Mouse (Mus musculus): ENCODE data around the gene Leng1.

DNA sequence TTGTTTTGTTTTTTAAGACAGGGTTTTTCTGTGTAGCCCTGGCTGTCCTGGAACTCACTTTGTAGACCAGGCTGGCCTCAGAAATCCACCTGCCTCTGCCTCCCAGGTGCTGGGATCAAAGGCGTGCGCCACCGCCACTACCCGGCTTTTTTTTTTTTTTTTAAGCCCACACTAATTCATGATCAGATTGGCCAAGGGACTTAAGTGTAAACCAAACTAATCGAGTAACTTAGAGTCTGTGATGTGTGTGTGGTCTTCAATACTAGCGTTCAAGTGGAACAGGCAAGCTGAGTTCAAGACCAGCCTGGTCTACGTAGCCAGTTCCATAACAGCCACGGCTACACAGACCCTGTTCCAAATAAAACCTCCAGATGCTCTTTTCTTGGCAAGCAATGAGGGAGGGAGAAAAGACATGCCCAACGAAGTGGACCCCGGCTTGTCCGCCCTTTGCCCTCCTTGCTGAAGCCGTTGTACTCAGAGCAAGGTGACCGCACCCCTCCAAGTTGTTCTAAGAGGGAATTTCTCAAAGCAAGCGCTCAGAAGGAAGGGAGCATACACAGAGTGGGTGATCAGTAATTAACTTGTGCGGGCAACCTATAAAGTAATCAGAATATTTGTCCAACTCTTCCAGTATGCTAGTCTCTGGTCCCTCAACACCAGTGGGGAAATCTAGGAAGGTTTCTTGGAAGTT, 971 bp downstream of the Leng1 start:
- TF ChIP-seq POLR2A (IDR thresholded peaks at IDR 0.05; ENCODE audit: insufficient read depth, low read depth, low read length) (no peak), CTCF (IDR thresholded peaks at IDR 0.05; ENCODE audit: insufficient read depth, low read depth, low read length) (no peak)
